Mouse (Mus musculus) forebrain, embryonic 15.5 days (tissue): ENCODE data around the gene 0610037L13Rik. TPM values are rescaled to one million over a fixed set of nuclear protein-coding genes. Genes with fewer than 3 reads are reported as not detected.
A peak's percentile ranks its signal among the peaks of the same experiment; 100 is the strongest.

ENCODE experiments used
- ATAC-seq: fragments of 200-750 bp; cut with Nextera tagmentation; replicated peaks from 2 replicates; pipeline ENCODE4 v1.8.0; 2017; ENCODE audit warnings: mild to moderate bottlenecking, moderate TSS enrichment, moderate library complexity
- H3K27ac ChIP-seq: fragments of 300-500 bp; sonication (generic); replicated peaks from 2 replicates; pipeline ENCODE4 v1.5.1; 2015; ENCODE audit warnings: mild to moderate bottlenecking, inconsistent platforms
- H3K27me3 ChIP-seq: fragments of 300-500 bp; sonication (generic); 2 replicates; pipeline ENCODE4 v1.6.1; 2015; ENCODE audit warnings: inconsistent platforms
- H3K36me3 ChIP-seq: fragments of 300-500 bp; sonication (generic); 2 replicates; pipeline ENCODE4 v1.6.1; 2015; ENCODE audit warnings: mild to moderate bottlenecking, inconsistent platforms
- H3K4me1 ChIP-seq: fragments of 300-500 bp; sonication (generic); 2 replicates; pipeline ENCODE4 v1.6.1; 2015; ENCODE audit warnings: inconsistent platforms
- H3K4me2 ChIP-seq: fragments of 300-500 bp; sonication (generic); replicated peaks from 2 replicates; pipeline ENCODE4 v1.6.1; 2015; ENCODE audit warnings: mild to moderate bottlenecking, inconsistent platforms
- H3K4me3 ChIP-seq: fragments of 300-500 bp; sonication (generic); 2 replicates; pipeline ENCODE4 v1.5.1; 2015; ENCODE audit warnings: mild to moderate bottlenecking, inconsistent platforms
- H3K9ac ChIP-seq: fragments of 300-500 bp; sonication (generic); replicated peaks from 2 replicates; pipeline ENCODE4 v1.6.1; 2015; ENCODE audit warnings: mild to moderate bottlenecking, inconsistent platforms
- H3K9me3 ChIP-seq: fragments of 300-500 bp; sonication (generic); 2 replicates; pipeline ENCODE4 v1.6.1; 2016; ENCODE audit warnings: inconsistent platforms
- WGBS: fragments of 180-500 bp; shearing (Covaris S2); methylation state at CpG from one replicate; pipeline ENCODE4 v1.1.7; 2015; ENCODE audit warnings: mixed read lengths; 5-methylcytosine and 5-hydroxymethylcytosine counted together
- polyA plus RNA-seq: library from polyadenylated mRNA; unstranded; fragments of >200 nt; fragmentation: Nextera tagmentation; extraction: Ambion mirVana; gene quantifications from 2 replicates; pipeline ENCODE4 v1.2.1, GENCODE M21; 2015

The 0610037L13Rik gene
- 113 and 114 TPM in 2 replicates for polyA plus RNA-seq

DNA sequence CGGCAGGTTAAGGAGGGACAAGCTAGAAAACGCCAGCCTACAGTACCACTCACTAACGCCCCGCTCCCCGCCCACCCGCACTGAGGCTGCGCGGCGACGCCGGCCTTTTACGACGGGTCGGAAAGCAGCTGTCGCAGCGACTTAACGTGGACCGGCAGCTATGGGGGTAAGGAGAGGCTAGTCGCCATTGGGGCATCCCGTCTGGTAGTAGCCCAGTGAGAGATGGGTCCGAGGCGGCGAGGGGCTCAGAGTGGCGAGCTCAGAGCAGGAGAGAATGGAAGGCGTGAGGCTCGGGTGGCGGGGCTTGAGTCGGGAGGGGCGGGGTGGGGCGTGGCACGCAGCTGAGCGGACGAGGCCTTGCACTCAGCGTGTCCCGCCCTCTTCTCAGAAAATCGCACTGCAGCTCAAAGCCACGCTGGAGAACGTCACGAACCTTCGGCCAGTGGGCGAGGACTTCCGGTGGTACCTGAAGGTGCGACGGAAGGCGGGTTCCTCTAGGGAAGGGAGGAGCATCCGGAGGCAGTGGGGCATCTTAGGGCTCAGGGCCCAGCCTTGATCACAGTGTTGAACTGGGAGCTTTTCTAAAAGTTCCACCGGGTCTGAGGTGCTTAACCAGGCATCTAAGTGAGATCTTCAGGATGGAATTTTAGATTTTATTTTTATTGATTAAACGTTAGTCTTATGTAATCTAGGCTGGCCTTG lies at the start of gene 0610037L13Rik:
TSS of gene 0610037L13Rik (plus strand) at position 83 of the 702 bp plus-strand sequence.
- H3K4me1 ChIP-seq, result peaks cover 13% of the 10 kb centered on the region
- H3K4me3 ChIP-seq, result peak within 1 kb of the TSS; percentile 55
- no peaks in the 10 kb centered on the region for H3K27me3 ChIP-seq
- ATAC-seq, result peak; percentile 95
- H3K27ac ChIP-seq, result peak within 1 kb of the TSS; percentile 94
- H3K9ac ChIP-seq, result peak within 1 kb of the TSS; percentile 71
- under 1% methylated on average over 48 of the region's 48 CpGs for WGBS
- no peaks in the 10 kb centered on the region for H3K9me3 ChIP-seq
- H3K4me2 ChIP-seq, result peak within 1 kb of the TSS; percentile 67
- H3K36me3 ChIP-seq, result peaks cover 45% of the 10 kb centered on the region

DNA sequence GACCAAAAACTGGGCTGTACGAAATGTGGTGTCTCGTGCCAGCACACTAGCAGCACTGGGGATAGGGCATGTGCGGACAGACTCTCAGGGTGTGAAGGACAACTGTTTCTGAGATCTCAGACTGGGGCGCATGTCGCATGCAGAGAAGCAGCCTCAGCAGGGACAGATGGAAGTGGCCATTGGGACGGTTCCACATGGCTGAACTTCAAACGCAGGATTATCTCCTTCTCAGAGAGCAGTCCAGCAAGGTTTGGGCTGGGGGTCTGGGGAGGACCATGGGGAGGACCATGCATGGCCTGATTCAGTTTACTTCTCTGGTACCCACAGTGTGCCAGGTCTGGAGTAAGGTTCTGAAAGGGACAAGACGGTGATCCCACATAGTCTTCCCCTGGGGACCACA lies 45.9 kb upstream of the 0610037L13Rik start:
- Histone ChIP-seq H3K4me2 (no peak overlapping the region), H3K9ac (no peak overlapping the region), H3K9me3 (no peaks in the 10 kb centered on the region), H3K27ac (peak overlapping the region; percentile 58), H3K36me3 (peaks cover 38% of the 10 kb centered on the region), H3K4me1 (peaks cover 47% of the 10 kb centered on the region), H3K4me3 (no peak overlapping the region), H3K27me3 (no peaks in the 10 kb centered on the region)
- WGBS, result 46% methylated on average over 8 of the region's 8 CpGs
- ATAC-seq, result no peak

DNA sequence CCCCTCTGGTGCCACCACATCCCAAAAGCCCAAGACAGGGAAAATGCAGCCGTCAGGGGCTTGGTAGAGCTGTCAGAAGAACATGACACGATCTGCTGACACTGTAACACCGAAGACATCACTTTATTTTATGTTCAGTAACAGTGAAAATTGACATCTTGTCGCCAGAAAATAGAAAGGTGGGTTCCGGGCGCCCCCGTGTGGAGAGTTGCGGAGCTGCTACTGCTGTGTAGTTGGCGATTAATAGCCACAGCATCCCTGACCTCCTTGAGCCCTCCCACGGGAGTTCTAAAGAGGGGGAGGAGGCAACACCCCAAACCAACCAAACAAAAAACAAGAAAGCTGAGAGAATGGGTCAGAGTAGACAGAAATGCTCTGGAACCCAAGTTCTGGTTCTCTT lies 44.6 kb upstream of the 0610037L13Rik start:
- Histone ChIP-seq H3K4me2 (no peak overlapping the region), H3K4me3 (no peak overlapping the region), H3K9ac (no peak overlapping the region), H3K36me3 (peaks cover 43% of the 10 kb centered on the region), H3K4me1 (peaks cover 41% of the 10 kb centered on the region), H3K9me3 (no peaks in the 10 kb centered on the region), H3K27me3 (no peaks in the 10 kb centered on the region), H3K27ac (peak overlapping the region; percentile 75)
- 2% methylated on average over 10 of the region's 10 CpGs for WGBS
- 0 out of 2 replicates have a peak, but pooled peaks have one; percentile 3 for ATAC-seq

DNA sequence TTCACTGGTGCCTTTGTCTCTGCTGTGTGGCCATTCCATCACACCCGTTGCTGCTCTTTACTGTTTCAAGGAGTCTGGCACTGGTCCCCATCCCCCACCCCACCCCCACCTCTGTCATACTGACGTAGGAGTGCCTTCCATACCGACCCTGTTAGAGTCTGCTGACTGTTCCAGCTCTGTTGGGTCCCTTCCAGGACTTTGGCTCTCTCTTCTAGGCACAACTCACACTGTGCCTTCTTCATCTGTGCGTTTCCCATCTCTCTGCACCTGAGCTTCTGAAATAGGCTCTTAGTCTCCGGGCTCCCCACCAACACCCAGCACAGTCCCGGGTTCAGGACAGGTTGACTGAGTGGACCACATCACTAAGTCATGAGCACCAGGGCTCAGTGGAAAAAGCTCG lies 42.8 kb upstream of the 0610037L13Rik start:
- Histone ChIP-seq H3K9me3 (no peaks in the 10 kb centered on the region), H3K36me3 (peaks cover 55% of the 10 kb centered on the region), H3K4me1 (peaks cover 34% of the 10 kb centered on the region), H3K4me3 (no peak overlapping the region), H3K27ac (no peak overlapping the region), H3K4me2 (no peak overlapping the region), H3K9ac (no peak overlapping the region), H3K27me3 (no peaks in the 10 kb centered on the region)
- ATAC-seq, result no peak
- WGBS, result 57% methylated on average over 7 of the region's 7 CpGs

DNA sequence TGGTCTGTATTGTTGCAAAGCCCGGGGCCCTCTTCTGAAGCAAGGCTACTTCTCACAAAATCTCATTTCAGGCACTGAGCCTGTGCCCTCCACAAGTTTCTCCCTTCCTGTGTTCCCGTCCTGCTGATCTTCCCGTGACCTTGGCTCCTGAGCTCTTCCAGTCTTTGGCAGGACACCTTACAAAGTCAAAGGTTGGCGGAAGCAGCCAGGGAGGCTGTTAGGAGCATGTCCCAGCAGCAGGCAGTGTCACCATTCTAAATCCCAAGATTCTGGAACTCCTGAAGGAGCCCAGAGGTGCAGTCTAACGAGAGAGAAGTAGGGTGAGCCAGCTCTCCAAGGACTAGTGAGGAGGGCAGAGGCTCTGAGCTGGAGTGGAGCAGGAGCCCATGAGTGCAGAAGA lies 41.1 kb upstream of the 0610037L13Rik start:
- H3K4me3 ChIP-seq, result no peak overlapping the region
- H3K36me3 ChIP-seq, result peaks cover 64% of the 10 kb centered on the region
- no peak overlapping the region for H3K9ac ChIP-seq
- no peak overlapping the region for H3K27ac ChIP-seq
- H3K4me1 ChIP-seq, result peaks cover 17% of the 10 kb centered on the region
- H3K27me3 ChIP-seq, result no peaks in the 10 kb centered on the region
- H3K9me3 ChIP-seq, result no peaks in the 10 kb centered on the region
- no peak overlapping the region for H3K4me2 ChIP-seq
- ATAC-seq, result no peak
- WGBS, result 75% methylated on average over 5 of the region's 5 CpGs

DNA sequence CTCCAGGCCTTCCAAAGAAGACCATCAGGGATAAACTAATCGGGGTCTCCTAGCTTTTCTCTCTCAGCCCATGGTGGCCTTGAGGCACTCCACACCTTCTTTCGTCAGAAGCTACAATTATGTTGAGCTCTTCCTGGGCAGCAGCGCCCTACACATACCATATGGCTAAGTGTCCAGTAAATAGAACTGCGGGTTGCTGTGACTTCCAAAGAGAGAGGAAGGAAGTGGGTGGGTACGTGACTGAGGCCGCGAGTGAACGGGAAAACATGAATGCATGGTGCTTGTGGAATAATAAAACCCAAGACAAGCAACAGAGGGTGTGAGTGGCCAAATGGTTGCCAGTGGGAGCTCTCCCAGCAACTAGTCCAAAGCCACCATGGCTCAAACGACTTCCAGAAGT lies 40.0 kb upstream of the 0610037L13Rik start:
- Histone ChIP-seq H3K9ac (no peak overlapping the region), H3K9me3 (no peaks in the 10 kb centered on the region), H3K27ac (no peak overlapping the region), H3K4me3 (no peak overlapping the region), H3K36me3 (peaks cover 68% of the 10 kb centered on the region), H3K27me3 (no peaks in the 10 kb centered on the region), H3K4me1 (peaks cover 8% of the 10 kb centered on the region), H3K4me2 (no peak overlapping the region)
- no peak for ATAC-seq
- WGBS, result 83% methylated on average over 9 of the region's 9 CpGs

DNA sequence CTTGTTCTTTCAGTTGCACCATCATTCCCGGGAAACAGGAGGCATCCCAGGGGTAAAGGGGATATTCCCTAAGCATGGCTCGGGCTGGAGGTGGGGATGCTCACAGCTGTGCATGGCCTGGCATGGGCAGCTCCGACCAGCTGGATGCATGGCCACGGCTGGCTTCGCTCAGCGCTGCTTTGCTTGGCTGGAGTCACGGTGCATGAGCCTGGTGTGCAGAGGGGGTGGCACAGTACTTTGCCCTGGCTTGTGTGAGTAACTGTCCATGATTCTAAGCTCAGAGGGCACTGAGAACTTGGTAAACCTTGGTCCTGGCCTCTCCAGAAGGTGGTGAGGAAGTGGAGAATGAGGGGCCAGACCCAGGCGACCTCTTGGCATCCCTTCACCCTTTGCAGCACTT lies 39.5 kb upstream of the 0610037L13Rik start:
- Histone ChIP-seq H3K4me2 (no peak overlapping the region), H3K36me3 (peaks cover 73% of the 10 kb centered on the region), H3K4me3 (no peak overlapping the region), H3K9me3 (no peaks in the 10 kb centered on the region), H3K27ac (no peak overlapping the region), H3K4me1 (0 out of 2 replicates have a peak, but pooled peaks cover 4% of the 10 kb centered on the region), H3K27me3 (no peaks in the 10 kb centered on the region), H3K9ac (no peak overlapping the region)
- no peak for ATAC-seq
- 89% methylated on average over 8 of the region's 8 CpGs for WGBS

DNA sequence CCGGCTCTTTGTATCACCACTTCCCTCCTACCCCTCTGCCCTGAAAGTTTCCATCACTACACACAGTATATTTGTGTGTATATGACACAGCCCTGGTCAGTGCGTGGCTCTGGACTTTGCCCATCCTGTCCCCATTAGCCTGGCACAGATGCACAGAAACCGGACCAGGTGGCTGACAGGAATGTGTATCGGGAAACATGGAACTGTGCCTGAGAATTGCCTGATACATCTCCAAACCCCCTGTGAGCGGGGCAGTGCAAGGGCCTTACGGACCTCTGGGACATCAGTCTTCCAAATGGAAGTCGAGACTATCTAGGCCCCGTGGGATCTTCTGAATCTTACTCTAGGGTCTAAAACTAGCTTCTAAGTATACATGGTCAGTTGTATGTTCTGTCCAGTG lies 36.3 kb upstream of the 0610037L13Rik start:
- H3K4me1 ChIP-seq, result no peaks in the 10 kb centered on the region
- H3K4me2 ChIP-seq, result no peak overlapping the region
- no peak overlapping the region for H3K27ac ChIP-seq
- no peaks in the 10 kb centered on the region for H3K27me3 ChIP-seq
- no peak overlapping the region for H3K4me3 ChIP-seq
- H3K9ac ChIP-seq, result no peak overlapping the region
- 94% methylated on average over 8 of the region's 8 CpGs for WGBS
- no peak for ATAC-seq
- H3K36me3 ChIP-seq, result peaks cover 85% of the 10 kb centered on the region
- no peaks in the 10 kb centered on the region for H3K9me3 ChIP-seq

DNA sequence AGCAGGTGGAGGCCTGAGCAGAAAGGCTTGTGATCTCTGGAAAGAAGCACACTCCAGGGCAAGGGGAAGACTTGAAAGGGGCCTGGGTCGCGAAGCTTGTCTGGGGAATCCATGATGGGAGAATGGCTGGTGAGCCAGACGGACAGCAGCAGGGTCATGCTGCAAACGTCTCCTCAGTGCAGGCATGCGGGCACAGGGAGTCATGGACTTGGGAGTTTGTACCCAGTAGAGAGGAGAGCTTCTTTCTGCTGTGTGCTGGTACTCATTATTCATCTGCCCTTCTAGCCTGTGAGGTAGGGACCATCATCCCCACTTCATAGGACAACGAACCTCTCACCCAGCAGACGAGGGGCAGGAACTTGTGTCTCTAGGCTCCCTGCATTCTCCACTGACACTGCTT lies 35.8 kb upstream of the 0610037L13Rik start:
- no peak for ATAC-seq
- Histone ChIP-seq H3K9ac (no peak overlapping the region), H3K4me2 (no peak overlapping the region), H3K4me3 (no peak overlapping the region), H3K4me1 (no peaks in the 10 kb centered on the region), H3K27ac (no peak overlapping the region), H3K9me3 (no peaks in the 10 kb centered on the region), H3K27me3 (no peaks in the 10 kb centered on the region), H3K36me3 (peaks cover 85% of the 10 kb centered on the region)
- WGBS, result 93% methylated on average over 7 of the region's 7 CpGs

DNA sequence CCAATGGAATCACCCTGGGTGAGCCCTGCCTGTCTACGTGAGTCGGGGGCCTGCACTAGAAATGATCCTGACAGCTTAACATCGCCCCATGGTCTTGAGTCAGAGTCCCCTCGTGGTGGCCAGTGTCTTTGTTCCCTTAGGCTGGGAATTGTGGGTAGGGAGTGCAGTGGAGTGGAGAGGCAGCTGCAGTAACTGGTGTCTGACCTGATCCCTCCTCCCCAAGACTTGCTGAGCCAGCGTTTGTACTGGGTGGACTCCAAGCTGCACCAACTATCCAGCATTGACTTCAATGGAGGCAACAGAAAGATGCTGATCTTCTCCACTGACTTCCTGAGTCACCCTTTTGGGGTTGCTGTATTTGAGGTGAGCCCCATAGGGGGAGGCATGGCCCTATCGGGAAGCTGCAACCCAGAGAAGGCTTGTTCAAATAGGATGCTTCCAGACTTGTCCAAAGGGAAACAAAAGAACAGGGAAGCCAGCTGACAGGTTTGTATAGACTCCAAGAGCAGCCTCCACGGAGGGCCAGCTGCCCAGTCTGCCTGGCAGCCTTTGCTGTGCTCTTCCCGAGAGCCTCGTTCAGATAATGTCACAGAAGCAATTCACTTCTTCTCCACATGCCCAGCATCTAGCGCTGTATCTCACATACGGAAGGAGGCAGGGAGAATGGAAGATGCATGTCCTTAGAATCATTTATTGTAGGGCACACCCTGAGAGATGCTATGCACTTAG lies 32.5 kb upstream of the 0610037L13Rik start:
- WGBS, result 73% methylated on average over 11 of the region's 11 CpGs
- H3K36me3 ChIP-seq, result peaks cover 97% of the 10 kb centered on the region
- H3K4me1 ChIP-seq, result no peaks in the 10 kb centered on the region
- no peak; the same call in 1 of the 2 replicates for ATAC-seq
- no peaks in the 10 kb centered on the region for H3K9me3 ChIP-seq
- H3K4me3 ChIP-seq, result no peak overlapping the region
- no peaks in the 10 kb centered on the region for H3K27me3 ChIP-seq
- peak overlapping the region; percentile 43; the same call in 1 of the 2 replicates for H3K27ac ChIP-seq
- H3K9ac ChIP-seq, result no peak overlapping the region
- no peak overlapping the region for H3K4me2 ChIP-seq

DNA sequence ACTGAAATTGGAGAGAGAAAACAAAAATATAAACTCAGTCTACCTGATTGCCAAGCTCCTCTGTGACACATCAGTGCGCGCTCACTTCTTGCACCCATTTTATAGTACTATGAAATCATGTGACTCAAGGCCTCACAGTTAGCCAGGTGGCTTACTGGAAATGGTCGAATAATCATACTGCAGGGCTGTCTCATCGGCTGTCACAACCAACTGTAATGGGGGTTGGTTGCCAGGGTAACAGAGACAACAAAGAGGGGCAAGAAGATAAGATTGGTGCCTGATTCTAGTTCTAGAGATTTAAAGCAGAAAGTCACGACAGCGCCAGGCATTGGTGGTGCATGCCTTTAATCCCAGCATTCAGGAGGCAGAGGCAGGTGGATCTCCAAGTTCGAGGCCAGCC lies 30.6 kb upstream of the 0610037L13Rik start:
- H3K9me3 ChIP-seq, result no peaks in the 10 kb centered on the region
- ATAC-seq, result no peak
- no peak overlapping the region for H3K27ac ChIP-seq
- no peaks in the 10 kb centered on the region for H3K27me3 ChIP-seq
- H3K36me3 ChIP-seq, result peaks cover 96% of the 10 kb centered on the region
- 87% methylated on average over 7 of the region's 7 CpGs for WGBS
- no peak overlapping the region for H3K9ac ChIP-seq
- H3K4me3 ChIP-seq, result no peak overlapping the region
- H3K4me2 ChIP-seq, result no peak overlapping the region
- no peaks in the 10 kb centered on the region for H3K4me1 ChIP-seq

DNA sequence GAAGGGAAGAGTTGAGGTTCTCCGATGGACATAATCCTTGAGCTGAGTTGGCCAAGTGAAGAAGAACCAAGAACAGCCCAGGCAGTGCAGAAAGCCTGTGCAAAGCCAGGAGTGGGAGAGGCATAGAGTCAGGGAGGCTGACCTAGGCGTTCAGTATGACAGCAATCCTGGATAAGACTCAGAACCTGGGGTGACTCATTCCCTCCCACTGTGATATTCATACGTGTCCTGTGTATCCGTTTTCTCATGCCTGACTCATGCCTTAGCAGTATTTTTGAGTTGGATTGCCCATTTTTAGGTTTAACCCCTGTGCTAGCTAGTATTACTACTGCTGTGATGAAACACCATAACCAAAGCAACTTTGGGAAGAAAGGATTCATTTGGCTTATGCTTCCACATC lies 24.7 kb upstream of the 0610037L13Rik start:
- Histone ChIP-seq H3K27me3 (no peaks in the 10 kb centered on the region), H3K27ac (no peak overlapping the region), H3K4me2 (no peak overlapping the region), H3K4me1 (no peaks in the 10 kb centered on the region), H3K9me3 (no peaks in the 10 kb centered on the region), H3K36me3 (peaks cover 82% of the 10 kb centered on the region), H3K9ac (no peak overlapping the region), H3K4me3 (no peak overlapping the region)
- WGBS, result 88% methylated on average over 4 of the region's 4 CpGs
- ATAC-seq, result no peak
